Mouse (Mus musculus) embryo, embryonic 11 days (tissue): ENCODE results near the gene Mmp24.

Experiments used
- DNase-seq: peaks from one replicate; pipeline ENCODE4 v3.0.0-alpha.2; 2015

The Mmp24 gene

DNA sequence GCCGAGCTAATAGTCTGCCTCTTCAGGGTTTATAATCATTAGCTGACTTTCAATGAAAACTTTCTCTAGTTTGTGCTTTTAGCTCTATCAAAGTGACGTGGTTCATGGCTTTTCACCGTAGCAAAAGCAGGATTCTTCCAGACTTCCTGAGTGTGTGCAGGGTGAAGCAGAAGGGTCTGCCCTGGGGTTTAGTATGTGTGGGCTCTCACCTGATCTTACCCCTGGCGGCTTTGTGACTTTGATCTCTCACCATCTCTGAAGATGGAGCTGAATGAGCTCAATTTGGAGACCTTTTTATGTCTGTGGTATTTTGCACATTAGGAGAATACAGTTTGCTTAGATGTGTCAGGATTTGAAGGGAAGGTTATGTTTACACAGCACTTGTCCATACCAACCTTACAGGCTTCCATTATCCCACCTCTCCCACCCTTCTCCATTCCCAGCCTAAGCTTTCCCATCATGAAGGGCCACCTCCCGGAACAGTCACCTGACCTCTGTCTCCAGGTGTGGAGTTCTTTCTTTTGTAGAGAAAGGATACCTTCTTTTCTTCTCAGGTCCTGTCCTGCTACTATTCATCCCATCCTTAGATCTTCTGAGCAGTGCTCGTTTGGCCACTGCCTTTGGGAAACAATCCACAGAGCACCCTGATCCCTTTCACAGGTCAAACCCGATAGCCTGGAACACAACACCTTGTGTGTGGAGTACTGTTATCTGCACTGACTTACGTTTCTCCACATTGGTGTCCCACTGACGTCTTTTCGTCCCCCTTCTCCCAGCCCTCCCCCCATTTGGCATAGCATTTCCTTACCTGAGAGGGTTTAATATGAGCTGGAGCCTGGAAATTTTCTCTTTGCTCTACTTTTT, 1.9 kb downstream of the Mmp24 start:
- DNase-seq, result no peak

DNA sequence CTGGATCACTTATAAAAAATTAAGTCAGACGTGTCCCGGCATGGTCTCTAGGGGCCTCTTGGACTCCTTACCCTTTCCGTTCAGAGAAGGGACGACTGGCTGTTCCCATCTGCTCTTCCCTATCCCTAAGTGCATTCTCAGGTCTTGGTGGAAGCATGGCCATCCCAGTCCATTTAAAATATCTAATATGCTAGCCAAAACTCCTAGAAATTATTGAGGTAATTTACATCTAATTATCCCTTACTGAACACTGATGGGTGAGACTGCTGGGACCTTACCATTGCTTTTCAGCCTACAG, 2.5 kb downstream of the Mmp24 start:
- DNase-seq, result no peak

DNA sequence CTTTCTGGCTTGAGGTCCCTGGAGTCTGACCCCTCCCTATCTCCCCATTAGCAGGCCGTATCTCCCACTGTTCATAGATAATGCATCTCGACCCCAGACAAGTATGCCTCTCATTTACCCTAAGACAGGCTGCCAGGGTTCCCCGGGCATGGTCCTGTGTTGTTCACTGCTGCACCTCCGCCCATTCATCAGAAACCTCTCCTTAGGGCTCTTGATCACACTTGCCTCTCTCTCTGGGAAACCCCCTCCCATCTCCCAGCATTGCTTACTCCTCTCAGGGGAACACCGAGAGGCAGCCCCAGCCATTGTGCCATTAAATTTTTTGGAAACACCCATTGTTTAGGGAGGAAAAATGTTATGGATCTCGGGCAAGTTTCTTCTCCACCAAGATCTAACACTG, 2.9 kb downstream of the Mmp24 start:
- DNase-seq, result no peak

DNA sequence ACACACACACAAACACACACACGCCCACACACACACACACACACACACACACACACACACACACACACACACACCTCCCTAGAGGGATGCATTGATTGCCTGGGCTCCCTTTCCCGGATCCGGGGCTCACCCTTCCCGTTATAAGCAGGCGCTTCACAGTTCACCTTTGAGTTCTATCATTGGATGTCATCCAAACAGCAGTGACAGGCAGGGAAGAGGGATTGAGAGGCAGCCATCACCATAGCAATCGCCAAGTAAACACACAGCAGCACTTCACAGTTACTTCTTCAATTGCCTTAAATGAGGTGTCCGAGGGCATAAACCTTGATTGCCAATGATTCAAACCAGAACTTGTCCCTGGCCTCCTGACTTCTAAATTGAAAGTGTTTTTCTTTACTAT, 3.9 kb downstream of the Mmp24 start:
- DNase-seq, result no peak

GRCm38 (mm10) chr2:155779506-155779905, 4.4 kb downstream of the Mmp24 start:
- DNase-seq, result no peak

DNA sequence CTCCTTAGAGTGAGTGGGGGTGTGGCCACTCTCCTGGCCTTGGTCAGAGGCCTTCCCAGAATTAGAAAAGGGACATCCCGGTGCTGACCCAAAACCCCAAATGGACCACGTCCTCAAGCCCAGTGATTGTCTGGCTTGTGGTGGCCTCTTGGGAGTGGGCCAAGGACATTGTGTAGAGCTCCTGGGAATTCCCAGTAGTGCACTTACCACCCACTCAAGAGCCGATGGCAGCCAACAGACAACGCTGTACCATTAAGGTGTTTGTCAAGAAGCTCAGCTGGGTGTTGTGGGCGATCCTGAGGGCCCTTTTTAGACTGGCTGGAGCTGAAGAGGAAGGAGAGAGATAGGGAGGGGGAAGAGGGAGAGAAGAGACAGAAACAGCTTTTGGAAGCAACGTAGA, 9.4 kb downstream of the Mmp24 start:
- DNase-seq, result no peak

DNA sequence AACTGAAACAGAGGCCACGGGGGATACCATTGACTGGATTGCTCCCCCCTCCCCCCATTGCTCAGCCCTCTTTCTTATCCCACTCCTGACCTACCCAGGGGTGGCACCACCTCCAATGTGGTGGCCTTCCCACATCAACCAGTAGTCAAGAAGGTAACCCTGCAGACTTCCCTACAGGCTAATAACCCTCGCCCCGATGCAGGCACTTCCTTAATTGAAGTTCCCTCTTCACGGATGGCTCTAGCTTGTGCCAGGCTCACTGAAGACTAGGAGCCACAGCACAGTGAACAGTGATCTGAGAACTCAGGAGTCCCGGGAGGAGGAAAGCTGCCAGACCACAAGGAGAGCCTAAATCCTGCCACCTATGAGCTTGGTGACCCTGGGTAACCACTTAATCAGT, 11.8 kb downstream of the Mmp24 start:
- DNase-seq, result no peak

DNA sequence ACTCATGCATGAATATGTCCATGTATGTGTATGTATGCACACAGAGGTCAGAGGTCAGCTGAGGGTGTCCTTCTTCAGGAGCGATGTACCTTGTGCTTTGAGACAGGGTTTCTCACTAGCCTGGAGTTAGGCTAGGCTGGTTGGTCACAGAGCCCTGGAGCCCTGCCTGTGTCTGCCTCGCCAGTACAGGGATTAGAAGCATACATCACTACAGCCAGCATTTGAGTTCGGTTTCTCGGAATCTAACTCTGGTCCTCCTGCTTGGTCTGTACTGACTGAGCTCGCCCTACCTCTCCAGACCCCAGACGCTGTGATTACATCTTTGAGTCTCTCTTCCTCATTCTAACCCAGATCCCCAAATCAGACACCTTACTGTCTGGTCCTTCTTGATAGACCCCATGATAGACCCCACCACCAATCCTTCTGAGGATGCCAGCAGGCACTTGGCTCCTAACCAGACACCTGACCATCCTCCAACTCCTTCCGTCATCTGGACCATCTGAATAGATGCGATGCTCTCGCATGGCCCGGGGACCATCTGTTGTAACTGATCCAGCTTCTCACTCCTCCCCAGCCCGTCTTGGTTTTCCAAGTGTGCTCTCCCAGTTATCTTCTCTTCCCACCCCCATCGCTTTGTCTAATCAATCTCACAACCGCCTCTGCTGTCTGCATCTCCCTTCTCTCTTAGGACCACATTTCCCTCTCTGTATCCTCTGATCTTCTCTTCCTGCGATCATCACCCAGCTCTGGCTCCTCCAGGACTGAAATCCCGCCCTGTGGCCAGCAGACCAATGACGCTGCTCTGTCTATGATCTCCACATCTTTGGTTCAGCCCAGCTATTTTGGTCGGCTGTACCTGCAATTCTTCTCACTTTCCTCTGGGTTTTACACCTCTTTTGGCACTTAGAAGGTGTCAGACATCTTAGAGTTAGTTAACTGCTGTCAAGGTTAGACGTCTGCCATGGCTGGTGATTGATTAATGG, 13.1 kb downstream of the Mmp24 start:
- no peak for DNase-seq

DNA sequence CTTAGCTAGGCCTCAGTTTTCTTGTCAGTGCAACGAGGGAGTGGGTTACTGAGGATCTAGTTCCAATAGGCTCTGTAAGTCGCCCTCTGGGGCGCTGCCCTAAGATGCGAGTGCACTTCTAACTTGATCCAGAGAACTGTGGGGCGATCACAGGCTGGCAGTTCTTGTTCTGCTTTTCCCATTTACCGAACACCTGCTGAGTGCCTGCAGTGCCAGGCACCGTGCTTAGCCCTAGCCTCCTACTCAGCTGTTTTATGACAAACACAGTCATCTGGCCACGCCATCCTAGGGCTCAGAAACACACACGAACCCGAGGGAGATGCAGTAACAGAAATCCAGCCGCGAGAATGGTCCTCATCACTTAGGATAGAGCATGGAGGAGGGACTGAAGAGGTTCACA, 17.8 kb downstream of the Mmp24 start:
- no peak for DNase-seq

DNA sequence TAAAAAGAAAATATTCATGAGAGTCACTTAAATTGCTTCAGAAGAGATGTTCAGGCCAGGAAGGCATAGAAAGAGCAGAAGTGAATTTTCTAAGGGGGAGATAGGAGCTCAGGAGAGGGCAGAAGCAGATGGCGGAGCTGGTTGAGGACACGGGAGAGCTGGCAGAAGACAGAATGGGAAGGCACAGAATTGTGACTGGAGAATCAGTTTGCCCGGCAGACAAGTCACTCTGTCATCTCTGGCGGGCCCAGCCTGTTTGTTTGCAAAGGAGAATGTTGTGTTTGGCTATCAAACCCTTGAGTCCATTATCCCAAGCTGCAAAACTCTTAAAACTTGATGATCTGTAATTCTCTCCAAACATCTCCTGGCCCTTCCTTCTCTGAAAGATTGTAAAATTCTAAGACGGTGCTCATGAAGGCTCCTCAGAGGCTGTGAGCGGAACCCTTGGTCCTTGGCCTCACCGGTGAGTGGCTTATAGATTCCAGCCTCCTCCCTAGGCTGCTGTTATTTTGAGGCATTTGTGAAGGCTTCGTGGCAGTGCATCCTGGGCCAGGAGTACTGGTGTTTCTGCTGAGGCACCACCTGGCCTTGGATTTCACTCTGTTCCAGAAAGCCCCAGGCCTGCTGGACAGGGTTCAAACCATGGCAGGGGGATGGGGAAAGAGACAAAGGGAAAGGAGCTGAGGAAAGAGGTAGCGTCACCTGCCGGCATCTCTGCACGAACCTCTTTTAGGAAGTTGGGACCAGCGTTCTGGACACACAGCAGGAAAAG, 19.7 kb downstream of the Mmp24 start:
- no peak for DNase-seq

DNA sequence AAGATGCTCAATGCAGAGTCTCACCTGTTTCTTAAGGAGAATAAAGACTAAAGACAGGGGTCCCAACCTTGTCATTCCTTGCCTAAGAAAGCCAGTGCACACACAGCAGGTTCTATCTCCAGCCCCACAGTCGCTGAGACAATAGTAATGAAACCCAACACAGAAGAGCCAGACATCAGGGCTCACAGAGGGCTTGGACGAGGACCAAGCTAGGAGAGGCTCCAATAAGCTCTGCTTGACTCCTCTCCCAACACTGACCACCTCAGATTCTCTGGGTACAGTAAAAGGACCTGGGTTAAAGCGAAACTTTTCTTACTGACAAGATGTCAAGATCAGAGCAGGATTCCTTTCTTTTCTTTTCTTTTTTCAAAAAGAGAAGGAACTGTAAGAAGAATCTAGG, 23.5 kb downstream of the Mmp24 start:
- no peak for DNase-seq

DNA sequence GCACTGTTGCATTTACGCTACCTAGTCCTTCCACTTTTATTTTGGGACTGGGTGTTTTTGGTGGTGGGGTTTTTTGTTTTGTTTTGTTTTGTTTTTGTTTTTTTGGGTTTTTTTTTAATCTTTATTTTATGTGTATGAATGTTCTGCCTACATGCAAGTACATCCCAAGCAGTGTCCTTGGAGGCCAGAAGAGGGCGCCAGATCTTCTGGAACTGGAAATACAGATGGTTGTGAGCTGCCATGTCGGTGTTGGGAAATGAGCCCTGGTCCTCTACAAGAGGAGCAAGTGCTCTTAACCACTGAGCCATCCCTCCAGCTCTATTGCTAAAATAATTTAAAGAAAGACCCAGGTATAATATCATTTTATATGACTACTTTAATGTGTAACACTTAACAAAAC, 27.6 kb downstream of the Mmp24 start:
- no peak for DNase-seq

DNA sequence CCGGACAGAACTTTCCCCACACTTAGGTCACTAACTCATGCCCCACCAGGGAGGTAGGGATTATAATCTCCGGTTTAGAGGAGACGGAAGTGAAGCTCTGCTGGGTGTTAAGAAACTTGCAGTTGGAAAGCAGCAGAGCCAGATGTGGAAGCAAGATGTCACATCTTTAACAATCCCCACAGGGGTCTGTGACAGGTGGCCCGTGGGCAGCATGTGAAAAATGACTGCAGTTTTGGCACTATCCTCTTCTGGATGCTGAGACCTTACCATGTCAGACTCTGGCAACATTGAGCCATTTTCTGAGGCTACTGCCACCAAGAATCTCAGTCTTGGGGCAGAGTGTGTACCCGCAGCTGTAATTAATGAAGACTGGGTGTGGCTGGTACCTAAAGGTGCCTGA, 28.9 kb downstream of the Mmp24 start:
- DNase-seq, result no peak

- DNase-seq, result no peak
Observed at GRCm38 (mm10) chr2:155805231-155805924, 30.2 kb downstream of the Mmp24 start.

DNA sequence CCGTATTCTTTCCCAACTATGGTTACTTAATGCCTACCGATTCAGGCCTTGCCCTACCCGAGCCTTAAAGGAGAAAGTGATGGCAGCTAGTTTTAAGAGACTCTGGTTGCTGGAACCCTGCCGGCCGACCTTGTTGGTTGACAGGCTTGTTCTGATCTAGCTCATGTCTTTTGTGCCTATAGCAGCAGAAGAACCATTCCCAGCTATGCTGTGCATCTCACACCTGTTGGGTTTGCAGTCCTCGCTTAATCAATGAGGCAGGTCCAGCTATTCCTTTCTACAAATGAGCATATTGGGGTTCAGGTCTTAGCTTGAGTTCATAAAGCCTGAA, 30.7 kb downstream of the Mmp24 start:
- no peak for DNase-seq

DNA sequence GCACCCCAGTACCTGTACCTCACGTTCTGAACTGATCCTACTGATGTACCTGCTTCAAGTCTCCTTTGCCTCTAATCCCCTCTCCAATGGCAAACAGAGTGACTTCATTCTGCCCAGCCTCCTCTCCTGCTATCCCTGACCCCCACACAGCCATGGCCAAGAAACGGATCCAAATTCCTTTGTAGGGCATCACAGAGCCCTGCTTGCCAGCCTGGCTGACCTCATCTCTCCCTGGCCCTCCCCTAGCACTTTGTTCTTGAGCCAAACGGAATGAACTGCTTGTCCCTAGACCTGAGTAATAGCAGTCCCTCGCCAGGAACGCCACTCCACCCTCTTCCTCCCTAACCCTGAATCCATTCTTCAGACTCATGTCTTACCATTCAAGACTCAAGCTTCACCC, 31.4 kb downstream of the Mmp24 start:
- DNase-seq, result no peak

DNA sequence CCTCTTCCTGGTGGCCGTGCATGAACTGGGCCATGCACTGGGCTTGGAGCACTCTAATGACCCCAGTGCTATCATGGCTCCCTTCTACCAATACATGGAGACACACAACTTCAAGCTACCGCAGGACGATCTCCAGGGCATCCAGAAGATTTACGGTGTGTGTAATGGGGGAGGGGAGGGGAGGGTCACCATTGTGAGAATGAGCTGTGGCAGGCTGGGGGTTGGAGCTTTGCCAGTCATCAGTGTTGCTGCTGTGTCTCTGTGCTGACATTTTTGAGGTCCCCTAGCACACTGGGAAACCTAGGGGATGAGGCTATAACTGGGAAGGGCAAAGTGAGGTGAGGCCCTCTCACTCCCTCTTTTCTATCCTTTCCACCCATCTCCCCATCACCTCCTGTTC, 32.3 kb downstream of the Mmp24 start:
- DNase-seq, result no peak

- no peak for DNase-seq
Observed at GRCm38 (mm10) chr2:155809620-155810019, 34.5 kb downstream of the Mmp24 start.

GRCm38 (mm10) chr2:155811821-155812396, 36.8 kb downstream of the Mmp24 start:
- peak; percentile 82 for DNase-seq

DNA sequence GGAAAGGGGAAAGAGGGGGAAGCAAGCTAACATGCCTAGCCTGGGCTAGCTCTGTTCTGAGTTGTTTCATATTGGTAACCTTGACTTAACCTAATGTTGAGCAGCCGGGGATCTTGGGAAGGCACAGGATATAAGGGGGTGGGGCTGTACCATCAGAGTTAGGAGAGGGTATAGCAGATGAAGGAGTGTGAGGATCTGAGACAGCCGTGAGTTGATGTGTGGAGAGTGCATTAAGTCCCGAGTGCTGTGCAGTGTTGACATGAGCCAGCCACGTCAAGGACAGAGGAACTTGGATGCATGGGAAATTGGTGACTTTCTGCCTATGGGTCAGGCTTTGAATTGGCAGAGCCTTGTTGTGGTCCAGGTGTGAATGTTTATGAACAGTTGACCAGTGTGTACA, 37.5 kb downstream of the Mmp24 start:
- no peak for DNase-seq

DNA sequence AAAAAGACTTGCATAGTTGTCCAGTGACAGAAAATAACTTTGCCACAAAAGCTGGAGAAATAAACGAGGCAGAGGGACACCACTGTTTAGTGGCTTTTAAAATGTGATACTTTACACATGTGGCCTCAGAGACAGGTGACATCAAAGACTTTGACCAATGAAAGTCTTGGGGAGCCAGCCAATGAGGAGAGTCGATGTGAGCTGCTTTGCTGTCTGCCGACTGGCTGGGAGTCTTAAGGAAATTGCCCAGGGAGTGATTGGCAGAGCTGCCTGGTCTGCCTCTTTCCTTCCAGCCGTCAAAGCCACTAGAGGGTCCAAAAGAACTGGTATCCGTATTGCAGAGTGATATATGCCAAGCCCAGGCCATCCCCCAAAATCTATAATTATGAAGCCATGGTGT, 39.7 kb downstream of the Mmp24 start:
- DNase-seq, result no peak

DNA sequence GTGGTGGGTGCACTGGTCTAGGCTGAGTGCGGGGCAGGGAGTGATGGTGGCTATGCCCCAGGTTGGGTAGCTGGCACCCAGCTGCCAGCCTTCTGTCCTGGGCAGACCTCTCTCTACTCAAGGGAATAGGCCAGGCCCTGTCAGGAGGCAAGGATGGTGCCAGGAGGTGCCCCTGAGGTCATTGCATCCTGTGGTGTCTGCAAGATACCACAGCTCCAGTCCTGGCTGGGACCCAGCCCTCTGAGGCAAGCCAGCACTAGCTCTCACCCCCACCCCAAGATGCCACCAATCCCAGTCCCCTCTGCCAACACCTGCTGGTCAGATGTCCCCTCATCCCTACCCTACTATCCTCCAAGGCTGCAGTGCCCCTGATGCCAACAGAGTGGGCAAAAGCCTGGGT, 41.0 kb downstream of the Mmp24 start:
- DNase-seq, result no peak
